Mouse (Mus musculus) hindbrain, embryonic 10.5 days (tissue): ENCODE results near the gene 2610318N02Rik. TPM values are rescaled to one million over a fixed set of nuclear protein-coding genes. Genes with fewer than 3 reads are reported as not detected.
A peak's percentile ranks its signal among the peaks of the same experiment; 100 is the strongest.

Experiments used
- DNase-seq: peaks from one replicate; pipeline ENCODE4 v3.0.0-alpha.2; 2017; ENCODE audit warnings: low spot score
- H3K27ac ChIP-seq: fragments of 300-500 bp; sonication (generic); 2 replicates; pipeline ENCODE4 v1.5.1; 2016; ENCODE audit warnings: mild to moderate bottlenecking, moderate library complexity
- H3K27me3 ChIP-seq: fragments of 300-500 bp; sonication (generic); 2 replicates; pipeline ENCODE4 v1.6.1; 2016; ENCODE audit warnings: mild to moderate bottlenecking; ENCODE audit not compliant: poor library complexity, insufficient read depth, severe bottlenecking
- H3K36me3 ChIP-seq: fragments of 300-500 bp; sonication (generic); 2 replicates; pipeline ENCODE4 v1.6.1; 2016; ENCODE audit warnings: mild to moderate bottlenecking, moderate library complexity
- H3K4me1 ChIP-seq: fragments of 300-500 bp; sonication (generic); replicated peaks from 2 replicates; pipeline ENCODE4 v1.6.1; 2016; ENCODE audit warnings: mild to moderate bottlenecking
- H3K4me3 ChIP-seq: fragments of 300-500 bp; sonication (generic); 2 replicates; pipeline ENCODE4 v1.5.1; 2016; ENCODE audit warnings: mild to moderate bottlenecking, moderate library complexity
- H3K9me3 ChIP-seq: fragments of 300-500 bp; sonication (generic); 2 replicates; pipeline ENCODE4 v1.6.1; 2016; ENCODE audit warnings: mild to moderate bottlenecking, moderate library complexity
- WGBS: fragments of 180-500 bp; shearing (Covaris S2); methylation state at CpG from one replicate; pipeline ENCODE4 v1.1.7; 2016; 5-methylcytosine and 5-hydroxymethylcytosine counted together
- polyA plus RNA-seq: library from polyadenylated mRNA; unstranded; fragments of >200 nt; fragmentation: Nextera tagmentation; extraction: Ambion mirVana; gene quantifications from 2 replicates; pipeline ENCODE4 v1.2.1, GENCODE M21; 2016

Gene 2610318N02Rik
- polyA plus RNA-seq, 1 experiment from 2014 or later: 146 TPM

DNA sequence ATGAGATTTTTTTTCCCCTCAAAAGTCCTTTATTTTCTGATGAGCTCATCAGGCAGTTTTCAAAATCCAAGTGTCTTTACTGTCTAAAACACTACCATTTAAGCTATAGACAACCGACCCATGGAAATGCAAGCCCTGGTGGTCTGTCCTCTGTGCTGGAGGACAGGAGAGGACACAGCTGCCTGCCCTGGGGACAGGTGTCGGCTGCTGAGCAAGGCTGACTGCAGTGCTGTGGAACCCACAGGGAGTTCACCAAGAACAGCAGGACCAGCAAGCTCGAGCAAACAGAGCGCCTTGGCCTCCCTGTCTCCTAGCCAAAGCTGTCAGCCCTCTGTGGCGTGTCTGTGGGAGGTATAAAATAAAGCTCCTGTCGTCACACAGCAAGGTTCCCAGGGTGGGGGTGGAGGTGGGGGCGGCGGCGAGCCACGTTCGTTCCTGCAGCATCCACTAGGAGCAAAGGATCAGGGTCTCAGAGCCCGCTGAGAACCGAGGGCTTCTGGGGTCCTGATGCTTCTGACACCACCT is 38.2 kb downstream of the 2610318N02Rik start:
- Histone ChIP-seq H3K9me3 (no peaks in the 10 kb centered on the region), H3K4me1 (no peaks in the 10 kb centered on the region), H3K27me3 (no peaks in the 10 kb centered on the region), H3K27ac (no peak overlapping the region), H3K4me3 (no peak overlapping the region), H3K36me3 (peaks cover 100% of the 10 kb centered on the region)
- WGBS: 76% methylated on average over 13 of the region's 13 CpGs
- no peak for DNase-seq

DNA sequence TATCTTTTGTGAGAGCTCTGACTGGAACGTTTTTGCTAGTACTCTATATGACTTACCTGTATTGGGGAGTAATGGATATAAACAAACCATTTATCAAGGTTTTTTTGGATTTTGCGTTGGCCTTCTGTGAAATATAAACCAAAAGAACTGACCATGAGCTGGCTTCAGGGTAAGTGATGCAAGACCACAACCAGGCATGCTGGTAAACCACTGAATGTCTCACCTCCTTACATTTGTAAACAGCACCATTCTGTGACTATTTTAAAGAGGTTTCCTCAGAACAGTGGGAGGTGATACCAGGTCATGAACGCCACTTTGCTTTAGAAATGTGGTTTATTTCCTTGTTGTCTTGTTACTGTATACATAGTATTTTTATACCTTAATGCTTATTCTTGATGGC is 38.7 kb downstream of the 2610318N02Rik start:
- no peak for DNase-seq
- no peaks in the 10 kb centered on the region for H3K27me3 ChIP-seq
- peaks cover 100% of the 10 kb centered on the region for H3K36me3 ChIP-seq
- no peak overlapping the region for H3K4me3 ChIP-seq
- H3K9me3 ChIP-seq: no peaks in the 10 kb centered on the region
- WGBS: 90% methylated on average over 3 of the region's 3 CpGs
- no peaks in the 10 kb centered on the region for H3K4me1 ChIP-seq
- H3K27ac ChIP-seq: no peak overlapping the region

DNA sequence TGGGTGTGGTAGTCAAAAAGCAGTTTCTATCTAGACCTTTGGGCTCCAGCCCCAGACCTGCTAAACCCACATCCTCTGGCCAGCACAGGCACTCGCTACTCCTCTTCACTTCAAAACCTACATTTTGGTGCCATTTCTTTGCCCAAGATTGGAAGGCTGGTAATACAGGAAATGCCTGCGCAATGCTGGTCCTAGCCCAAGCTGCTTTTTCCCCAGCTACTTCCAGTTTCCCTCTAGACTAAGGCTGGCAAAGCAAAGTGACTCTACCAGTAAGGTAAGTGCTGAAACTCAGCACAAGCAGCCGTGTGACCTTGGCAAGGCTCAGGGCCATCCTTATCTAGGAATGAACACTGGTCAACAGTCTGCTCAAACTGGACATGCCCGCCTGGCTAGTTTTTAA is 39.3 kb downstream of the 2610318N02Rik start:
- Histone ChIP-seq H3K36me3 (peaks cover 100% of the 10 kb centered on the region), H3K9me3 (no peaks in the 10 kb centered on the region), H3K4me3 (no peak overlapping the region), H3K27ac (no peak overlapping the region), H3K27me3 (no peaks in the 10 kb centered on the region), H3K4me1 (no peaks in the 10 kb centered on the region)
- DNase-seq: no peak
- WGBS: 92% methylated on average over 4 of the region's 4 CpGs

DNA sequence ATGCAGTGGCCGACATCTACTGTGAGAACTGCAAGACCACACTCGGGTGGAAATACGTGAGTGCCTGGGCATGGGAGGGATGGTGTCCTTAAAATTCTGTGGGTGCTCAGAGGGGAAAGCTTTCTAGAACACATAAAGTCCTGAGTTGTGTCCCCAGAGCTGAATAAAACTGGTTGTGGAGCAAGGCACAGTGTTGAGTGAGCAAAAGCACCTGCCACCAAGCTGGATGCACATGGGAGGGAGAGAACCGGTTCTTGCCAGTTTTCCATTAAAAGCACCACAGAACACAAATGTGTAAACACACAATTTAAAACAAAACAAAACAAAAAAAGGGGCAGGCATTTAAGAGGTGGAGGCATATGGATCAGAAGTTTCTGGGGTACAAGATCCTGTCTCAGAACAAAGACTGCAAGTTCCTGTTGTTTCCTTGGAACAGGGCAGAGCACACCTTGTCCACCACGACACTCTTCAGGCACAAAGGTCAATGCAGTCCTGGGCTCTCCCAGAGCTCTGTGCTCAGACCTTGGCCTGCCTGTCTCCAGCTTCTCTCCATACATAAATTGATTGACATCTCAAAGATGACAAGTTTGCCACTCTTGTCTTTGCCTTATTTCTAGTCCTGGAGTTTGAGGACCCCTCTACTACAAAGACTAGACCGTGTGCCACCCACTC is 42.7 kb downstream of the 2610318N02Rik start:
- no peaks in the 10 kb centered on the region for H3K4me1 ChIP-seq
- no peaks in the 10 kb centered on the region for H3K9me3 ChIP-seq
- H3K36me3 ChIP-seq: peaks cover 98% of the 10 kb centered on the region
- no peak overlapping the region for H3K4me3 ChIP-seq
- no peak overlapping the region for H3K27ac ChIP-seq
- WGBS: 92% methylated on average over 6 of the region's 6 CpGs
- no peaks in the 10 kb centered on the region for H3K27me3 ChIP-seq
- no peak for DNase-seq

DNA sequence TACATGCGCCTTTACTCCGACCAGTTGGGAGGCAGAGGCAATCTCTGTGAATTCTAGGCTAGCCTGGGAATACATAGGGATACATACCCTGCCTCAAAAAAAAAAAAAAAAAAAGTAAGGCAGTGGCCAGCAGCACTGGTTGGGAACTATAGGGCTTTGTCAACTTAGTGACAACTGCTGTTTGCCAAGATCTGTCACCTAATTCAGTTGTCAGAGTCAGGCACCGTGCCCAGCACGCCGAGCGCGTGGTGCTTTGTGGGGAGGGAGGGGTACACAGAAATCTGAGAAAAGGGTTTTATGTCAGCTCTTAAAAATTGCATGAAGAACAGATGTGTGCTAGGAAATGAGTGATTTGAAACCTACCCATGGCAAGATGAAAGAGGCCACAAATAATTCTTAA is 46.9 kb downstream of the 2610318N02Rik start:
- no peak for DNase-seq
- Histone ChIP-seq H3K4me1 (no peaks in the 10 kb centered on the region), H3K27me3 (no peaks in the 10 kb centered on the region), H3K4me3 (no peak overlapping the region), H3K27ac (no peak overlapping the region), H3K9me3 (peaks cover 16% of the 10 kb centered on the region), H3K36me3 (peaks cover 98% of the 10 kb centered on the region)
- WGBS: 96% methylated on average over 7 of the region's 7 CpGs

DNA sequence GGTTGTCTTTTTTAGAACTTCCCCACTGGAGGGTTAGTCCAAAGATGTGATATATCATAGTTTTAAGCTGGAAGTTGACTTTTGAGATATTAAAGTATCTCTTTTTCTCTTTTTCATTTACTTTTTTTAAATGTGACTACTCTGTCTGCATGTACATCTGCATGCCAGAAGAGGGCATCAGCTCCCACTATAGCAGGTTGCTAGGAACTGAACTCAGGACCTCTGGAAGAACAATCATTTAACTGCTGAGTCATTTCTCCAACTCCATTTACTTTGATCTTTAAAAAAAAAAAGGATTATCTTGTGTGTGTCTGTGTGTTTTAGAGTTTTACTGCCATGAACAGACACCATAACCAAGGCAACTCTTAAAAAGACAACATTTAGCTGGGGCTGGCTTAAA is 48.1 kb downstream of the 2610318N02Rik start:
- Histone ChIP-seq H3K36me3 (peaks cover 97% of the 10 kb centered on the region), H3K9me3 (peaks cover 16% of the 10 kb centered on the region)

DNA sequence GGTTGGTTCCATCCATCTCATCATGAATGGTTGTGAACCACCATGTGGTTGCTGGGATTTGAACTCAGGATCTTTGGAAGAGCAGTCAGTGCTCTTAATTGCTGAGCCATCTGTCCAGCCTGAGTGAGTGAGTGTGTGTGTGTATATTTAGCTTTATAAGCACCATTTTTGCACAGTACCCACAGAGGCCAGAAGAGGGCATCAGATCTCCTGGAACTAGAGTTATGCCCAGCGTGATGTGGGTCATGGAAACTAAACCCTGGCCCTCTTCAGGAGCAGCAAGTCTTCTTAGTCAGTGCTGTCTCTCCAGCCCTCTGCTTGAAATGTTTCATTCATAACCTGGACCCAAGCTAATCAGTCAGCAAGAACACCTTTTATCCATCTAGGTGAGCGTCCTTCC is 48.7 kb downstream of the 2610318N02Rik start:
- 94% methylated on average over 2 of the region's 2 CpGs for WGBS
- Histone ChIP-seq H3K4me3 (no peak overlapping the region), H3K36me3 (peaks cover 95% of the 10 kb centered on the region), H3K9me3 (peaks cover 16% of the 10 kb centered on the region), H3K27ac (no peak overlapping the region), H3K4me1 (peaks cover 8% of the 10 kb centered on the region), H3K27me3 (no peaks in the 10 kb centered on the region)
- DNase-seq: no peak

More for the DNA sequence above, 48.1 kb downstream of the 2610318N02Rik start:
- Histone ChIP-seq H3K27me3 (no peaks in the 10 kb centered on the region), H3K27ac (no peak overlapping the region), H3K4me3 (no peak overlapping the region), H3K4me1 (peaks cover 4% of the 10 kb centered on the region; the same call in 1 of the 2 replicates)
- DNase-seq: no peak

DNA sequence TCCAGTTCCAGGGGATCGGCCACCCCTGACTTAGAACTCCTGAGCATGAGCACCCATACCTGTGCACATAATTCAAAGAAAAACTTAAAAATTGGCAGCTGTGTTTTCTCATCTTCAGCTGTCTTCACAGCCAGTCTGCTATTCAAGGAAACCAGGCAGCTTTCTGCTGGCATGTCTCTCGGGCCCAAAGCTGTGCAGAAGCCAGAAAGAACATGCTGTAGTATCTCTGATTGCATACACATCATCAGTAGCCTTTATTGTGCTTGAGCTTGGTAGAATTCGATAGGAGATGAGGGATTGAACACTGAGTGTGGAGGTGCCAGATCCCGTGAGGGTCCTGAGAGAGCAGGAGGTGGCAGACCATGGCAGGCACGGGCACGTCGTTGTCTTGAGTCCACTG is 52.0 kb downstream of the 2610318N02Rik start:
- Histone ChIP-seq H3K9me3 (peaks cover 16% of the 10 kb centered on the region), H3K4me1 (peaks cover 15% of the 10 kb centered on the region), H3K27ac (no peak overlapping the region), H3K4me3 (no peak overlapping the region), H3K36me3 (peaks cover 68% of the 10 kb centered on the region), H3K27me3 (no peaks in the 10 kb centered on the region)
- WGBS: 97% methylated on average over 7 of the region's 7 CpGs
- no peak for DNase-seq

DNA sequence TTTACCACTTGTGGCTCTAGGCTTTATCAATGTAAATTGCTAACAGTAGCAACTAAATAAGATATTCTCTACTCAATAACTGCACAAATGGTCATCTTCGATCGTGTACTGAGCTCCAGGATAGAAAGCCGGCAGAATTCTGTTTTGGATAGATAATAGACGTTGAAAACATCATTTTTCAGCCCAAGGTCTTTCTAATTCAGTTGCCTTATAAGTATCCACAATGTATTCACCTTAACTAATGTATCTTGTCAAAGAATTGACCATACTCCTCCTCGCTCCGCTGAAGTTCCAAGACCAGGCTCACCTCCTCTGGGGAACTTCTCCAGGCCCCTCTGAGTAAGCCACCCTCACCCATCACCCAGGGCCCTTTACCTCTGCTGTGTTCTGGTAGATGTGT is 54.3 kb downstream of the 2610318N02Rik start:
- DNase-seq: no peak
- peaks cover 45% of the 10 kb centered on the region for H3K36me3 ChIP-seq
- peaks cover 10% of the 10 kb centered on the region for H3K9me3 ChIP-seq
- H3K4me1 ChIP-seq: peaks cover 15% of the 10 kb centered on the region
- H3K27me3 ChIP-seq: no peaks in the 10 kb centered on the region
- H3K27ac ChIP-seq: peak overlapping the region; percentile 98
- peak overlapping the region; percentile 82 for H3K4me3 ChIP-seq
- WGBS: 49% methylated on average over 6 of the region's 6 CpGs

DNA sequence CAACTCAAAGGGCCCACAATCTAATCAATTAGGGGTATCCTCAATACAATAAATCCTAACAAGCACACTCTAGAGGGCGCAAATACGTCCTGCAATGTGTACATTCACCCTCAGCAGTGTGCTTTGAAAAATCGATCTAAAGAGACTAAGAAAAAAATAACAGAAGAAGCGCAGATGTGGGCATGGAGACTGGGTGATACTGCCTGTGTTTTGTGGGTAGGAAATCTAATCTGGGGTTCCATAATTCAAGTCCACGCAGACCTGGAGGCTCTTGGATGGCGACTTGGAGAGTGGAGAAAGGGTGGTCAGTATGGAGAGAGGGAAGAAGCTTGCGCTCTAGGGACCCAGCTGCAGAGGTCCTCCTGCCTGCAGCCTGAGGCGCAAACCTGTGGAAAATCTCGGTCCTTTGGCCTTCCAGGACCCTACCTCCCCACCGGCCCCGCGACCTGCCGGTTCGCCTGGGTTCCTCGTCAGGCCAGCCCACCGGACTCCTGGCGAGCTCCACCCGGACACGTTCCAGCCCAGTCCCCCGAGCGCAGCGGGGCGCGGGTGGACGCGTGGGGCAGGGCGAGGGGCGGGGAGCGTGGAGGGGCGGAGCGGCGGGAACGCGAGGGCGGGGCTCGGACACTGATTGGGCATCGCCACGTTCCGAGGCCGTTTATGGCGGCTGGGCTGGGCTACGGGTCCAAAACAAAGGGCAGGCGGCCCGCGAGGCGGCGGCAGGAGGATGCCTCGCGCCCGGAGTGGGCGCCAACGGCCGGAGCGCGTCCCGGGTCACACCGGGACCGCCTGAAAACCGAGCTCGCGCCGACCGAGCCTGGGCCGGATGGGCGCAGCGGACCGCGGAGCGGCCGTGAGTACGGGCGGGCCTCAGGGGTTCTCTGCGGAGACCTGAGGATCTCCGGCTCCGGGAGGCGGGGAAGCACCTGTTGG is 55.2 kb downstream of the 2610318N02Rik start, which contains the start of gene Ypel1:
Gene Ypel1, plus strand, starts transcription at position 186 of the 933 bp plus-strand sequence.
- peak within 1 kb of the TSS; percentile 98 for H3K27ac ChIP-seq
- peak; percentile 93 for DNase-seq
- under 1% methylated on average over 76 of the region's 76 CpGs for WGBS
- 0 out of 2 replicates have a peak, but pooled peaks cover 2% of the 10 kb centered on the region for H3K9me3 ChIP-seq
- H3K4me3 ChIP-seq: peak within 1 kb of the TSS; percentile 82
- H3K36me3 ChIP-seq: peaks cover 36% of the 10 kb centered on the region
- peaks cover 15% of the 10 kb centered on the region for H3K4me1 ChIP-seq
- H3K27me3 ChIP-seq: no peaks in the 10 kb centered on the region

DNA sequence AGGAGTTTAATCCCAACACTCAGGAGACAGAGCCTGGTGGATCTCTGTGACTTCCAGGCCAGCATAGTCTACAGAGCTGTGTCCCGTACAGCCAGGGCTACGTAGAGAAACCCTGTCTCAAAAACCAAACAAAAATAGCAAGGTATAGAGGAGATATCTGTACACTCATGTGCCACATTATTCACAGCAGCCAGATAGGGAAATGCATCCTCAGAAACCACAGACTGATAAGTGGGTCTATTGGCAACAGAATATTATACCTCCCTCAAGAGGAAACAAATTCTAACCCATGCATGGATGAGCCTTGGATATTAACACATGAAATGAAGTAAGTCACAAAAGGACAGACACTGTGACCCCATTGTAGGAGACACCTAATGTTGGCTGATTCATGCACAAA is 57.4 kb downstream of the 2610318N02Rik start:
- Histone ChIP-seq H3K9me3 (no peaks in the 10 kb centered on the region), H3K27ac (no peak overlapping the region), H3K36me3 (peaks cover 14% of the 10 kb centered on the region), H3K4me1 (peaks cover 15% of the 10 kb centered on the region), H3K4me3 (no peak overlapping the region), H3K27me3 (0 out of 2 replicates have a peak, but pooled peaks cover 4% of the 10 kb centered on the region)
- DNase-seq: no peak
- WGBS: 96% methylated on average over 2 of the region's 2 CpGs
